Mouse (Mus musculus) midbrain, embryonic 12.5 days (tissue): ENCODE measurements around the gene Tmem38a. TPM values are rescaled to one million over a fixed set of nuclear protein-coding genes. Genes with fewer than 3 reads are reported as not detected.

Experiments used
- ATAC-seq: fragments of 200-750 bp; cut with Nextera tagmentation; 2 replicates; pipeline ENCODE4 v1.8.0; 2017; ENCODE audit warnings: low read depth, moderate TSS enrichment, moderate library complexity; ENCODE audit not compliant: low FRiP score
- H3K27ac ChIP-seq: fragments of 300-500 bp; sonication (generic); replicated peaks from 2 replicates; pipeline ENCODE4 v1.5.1; 2016; ENCODE audit warnings: mild to moderate bottlenecking
- H3K27me3 ChIP-seq: fragments of 300-500 bp; sonication (generic); 2 replicates; pipeline ENCODE4 v1.6.1; 2016; ENCODE audit warnings: mild to moderate bottlenecking
- H3K36me3 ChIP-seq: fragments of 300-500 bp; sonication (generic); 2 replicates; pipeline ENCODE4 v1.6.1; 2016
- H3K4me1 ChIP-seq: fragments of 300-500 bp; sonication (generic); 2 replicates; pipeline ENCODE4 v1.6.1; 2016
- H3K4me2 ChIP-seq: fragments of 300-500 bp; sonication (generic); replicated peaks from 2 replicates; pipeline ENCODE4 v1.6.1; 2016; ENCODE audit warnings: mild to moderate bottlenecking, moderate library complexity
- H3K4me3 ChIP-seq: fragments of 300-500 bp; sonication (generic); 2 replicates; pipeline ENCODE4 v1.5.1; 2016; ENCODE audit warnings: mild to moderate bottlenecking
- H3K9ac ChIP-seq: fragments of 300-500 bp; sonication (generic); replicated peaks from 2 replicates; pipeline ENCODE4 v1.6.1; 2016; ENCODE audit warnings: mild to moderate bottlenecking, moderate library complexity
- H3K9me3 ChIP-seq: fragments of 300-500 bp; sonication (generic); 2 replicates; pipeline ENCODE4 v1.6.1; 2016; ENCODE audit warnings: mild to moderate bottlenecking
- WGBS: fragments of 180-500 bp; shearing (Covaris S2); methylation state at CpG from one replicate; pipeline ENCODE4 v1.1.7; 2016; 5-methylcytosine and 5-hydroxymethylcytosine counted together
- polyA plus RNA-seq: library from polyadenylated mRNA; unstranded; fragments of >200 nt; fragmentation: Nextera tagmentation; extraction: Ambion mirVana; gene quantifications from 2 replicates; pipeline ENCODE4 v1.2.1, GENCODE M21; 2016

Tmem38a gene
- 11.0 and 13.5 TPM in 2 replicates for polyA plus RNA-seq

DNA sequence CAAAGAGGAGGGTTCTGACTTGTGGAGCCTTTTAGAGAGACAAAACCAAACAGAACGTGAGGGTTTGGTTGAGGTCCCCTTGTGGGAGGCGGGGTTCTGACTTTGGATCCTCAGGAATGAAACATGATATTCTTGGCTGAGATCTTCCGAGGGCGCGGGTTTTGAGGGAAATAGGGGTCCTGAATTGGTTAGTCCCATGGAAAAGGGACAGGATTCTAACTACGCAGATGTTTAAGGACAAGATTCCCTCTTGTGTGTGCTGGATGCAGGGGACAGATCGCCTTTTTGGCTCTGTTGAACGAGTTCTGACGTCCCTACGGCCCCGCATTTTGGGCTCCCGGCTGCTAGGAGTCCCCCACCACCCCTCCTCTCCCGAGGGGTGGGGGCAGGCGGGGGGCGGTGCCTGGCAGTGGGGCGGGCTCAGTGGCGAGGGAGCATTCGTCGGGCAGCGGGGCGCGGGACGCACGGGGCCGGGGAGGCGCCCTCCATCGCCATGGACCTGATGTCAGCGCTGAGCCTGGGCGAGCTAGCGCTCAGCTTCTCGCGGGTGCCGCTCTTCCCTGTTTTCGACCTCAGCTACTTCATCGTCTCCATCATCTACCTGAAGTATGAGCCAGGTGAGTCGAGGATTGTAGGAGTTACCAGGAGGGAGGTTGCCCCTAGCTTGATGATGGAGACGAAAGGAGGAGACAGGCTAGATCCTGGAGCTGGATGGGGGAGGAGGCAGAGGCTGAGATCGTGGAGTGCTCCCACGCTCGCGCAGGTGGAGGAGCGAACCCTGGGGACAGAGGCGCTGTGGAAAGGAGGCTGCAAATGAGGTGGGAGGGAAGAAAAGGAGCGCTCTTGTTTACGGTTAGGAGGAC lies at the start of gene Tmem38a:
Gene Tmem38a (plus strand): TSS at position 445 of the 863 bp plus-strand sequence.
- no peaks in the 10 kb centered on the region for H3K9me3 ChIP-seq
- under 1% methylated on average over 45 of the region's 45 CpGs for WGBS
- H3K4me2 ChIP-seq = peak within 1 kb of the TSS; percentile 94
- ATAC-seq = peak; percentile 13
- peaks cover 22% of the 10 kb centered on the region for H3K36me3 ChIP-seq
- H3K9ac ChIP-seq = peak within 1 kb of the TSS; percentile 79
- peaks cover 25% of the 10 kb centered on the region for H3K4me1 ChIP-seq
- H3K27ac ChIP-seq = peak within 1 kb of the TSS; percentile 88
- H3K4me3 ChIP-seq = peak within 1 kb of the TSS; percentile 71
- H3K27me3 ChIP-seq = no peaks in the 10 kb centered on the region

DNA sequence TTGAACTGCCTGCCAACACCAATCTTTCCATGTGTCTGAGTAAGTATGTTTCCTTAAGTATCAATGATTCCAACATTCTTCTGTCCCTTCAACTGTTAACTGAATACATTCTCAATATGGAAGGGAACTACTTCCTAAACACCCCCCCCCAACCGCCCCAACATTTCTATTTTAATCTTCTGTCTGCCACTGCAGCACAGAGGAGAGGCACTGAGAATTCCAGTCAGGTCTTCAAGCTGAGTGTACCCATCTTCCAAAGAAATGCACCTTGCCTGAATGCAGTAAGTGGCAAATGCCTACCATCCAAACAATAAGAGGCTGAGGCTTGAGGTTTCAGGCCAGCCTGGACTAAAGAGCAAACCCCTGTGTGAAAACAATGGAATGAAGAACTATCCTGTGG lies 39.8 kb upstream of the Tmem38a start:
- Histone ChIP-seq H3K36me3 (0 out of 2 replicates have a peak, but pooled peaks cover under 1% of the 10 kb centered on the region), H3K4me1 (no peaks in the 10 kb centered on the region), H3K4me3 (no peak overlapping the region), H3K4me2 (no peak overlapping the region), H3K9me3 (no peaks in the 10 kb centered on the region), H3K9ac (no peak overlapping the region), H3K27me3 (no peaks in the 10 kb centered on the region), H3K27ac (no peak overlapping the region)
- ATAC-seq = no peak
- WGBS = 100% methylated on average over 1 of the region's 1 CpGs

GRCm38 (mm10) chr8:72534888-72535287 lies 37.0 kb upstream of the Tmem38a start:
- no peak overlapping the region for H3K4me2 ChIP-seq
- no peak overlapping the region for H3K9ac ChIP-seq
- no peak overlapping the region for H3K4me3 ChIP-seq
- H3K4me1 ChIP-seq = no peaks in the 10 kb centered on the region
- 93% methylated on average over 3 of the region's 3 CpGs for WGBS
- no peak for ATAC-seq
- no peaks in the 10 kb centered on the region for H3K9me3 ChIP-seq
- no peaks in the 10 kb centered on the region for H3K27me3 ChIP-seq
- no peak overlapping the region for H3K27ac ChIP-seq
- H3K36me3 ChIP-seq = no peaks in the 10 kb centered on the region

- H3K36me3 ChIP-seq = peaks cover 9% of the 10 kb centered on the region; the same call in 1 of the 2 replicates
- no peaks in the 10 kb centered on the region for H3K27me3 ChIP-seq
- no peak overlapping the region for H3K4me2 ChIP-seq
- no peaks in the 10 kb centered on the region for H3K4me1 ChIP-seq
- no peak overlapping the region for H3K27ac ChIP-seq
- ATAC-seq = no peak
- H3K9me3 ChIP-seq = no peaks in the 10 kb centered on the region
- H3K4me3 ChIP-seq = no peak overlapping the region
- H3K9ac ChIP-seq = no peak overlapping the region
Measured at GRCm38 (mm10) chr8:72539234-72539633, 32.6 kb upstream of the Tmem38a start.

DNA sequence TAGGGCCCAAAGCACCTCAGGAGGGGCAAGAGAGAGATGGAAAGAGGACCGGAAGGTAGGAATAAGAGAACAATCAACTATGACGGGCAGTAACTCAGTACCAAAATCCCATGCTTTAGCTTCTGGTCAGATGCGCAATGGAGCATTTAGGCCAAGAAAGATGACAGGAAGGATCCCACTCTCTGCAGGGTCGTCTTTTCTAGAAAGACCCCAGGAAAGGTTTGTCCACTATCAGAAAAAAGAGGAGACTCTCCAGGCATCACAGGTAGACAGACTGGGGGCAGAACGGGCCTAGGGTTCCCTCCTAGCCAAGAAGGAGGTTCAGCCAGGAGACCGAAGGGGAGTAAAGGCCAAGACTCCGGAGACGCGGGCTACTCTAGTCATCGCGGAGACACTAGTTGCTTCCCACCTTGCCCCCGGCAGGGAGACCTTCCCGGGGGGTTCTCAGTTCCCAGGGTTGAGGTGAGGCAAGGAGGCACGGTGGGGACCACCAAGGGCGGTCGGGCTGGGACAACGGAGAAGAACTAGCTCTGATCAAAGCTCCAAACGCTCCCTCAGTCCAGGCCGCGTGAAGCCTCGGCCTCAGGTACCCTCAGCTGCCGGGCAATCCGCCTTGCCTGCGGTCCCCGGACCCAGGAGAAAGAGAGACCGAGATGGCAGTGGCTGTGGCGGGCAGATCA lies 24.6 kb upstream of the Tmem38a start:
- Histone ChIP-seq H3K4me1 (peaks cover 31% of the 10 kb centered on the region), H3K27ac (peak overlapping the region; percentile 85), H3K4me2 (peak overlapping the region; percentile 99), H3K9me3 (no peaks in the 10 kb centered on the region), H3K9ac (peak overlapping the region; percentile 97), H3K27me3 (no peaks in the 10 kb centered on the region), H3K36me3 (peaks cover 13% of the 10 kb centered on the region; the same call in 1 of the 2 replicates), H3K4me3 (peak overlapping the region; percentile 84)
- 3% methylated on average over 27 of the region's 27 CpGs for WGBS
- ATAC-seq = 0 out of 2 replicates have a peak, but pooled peaks have one; percentile 1

DNA sequence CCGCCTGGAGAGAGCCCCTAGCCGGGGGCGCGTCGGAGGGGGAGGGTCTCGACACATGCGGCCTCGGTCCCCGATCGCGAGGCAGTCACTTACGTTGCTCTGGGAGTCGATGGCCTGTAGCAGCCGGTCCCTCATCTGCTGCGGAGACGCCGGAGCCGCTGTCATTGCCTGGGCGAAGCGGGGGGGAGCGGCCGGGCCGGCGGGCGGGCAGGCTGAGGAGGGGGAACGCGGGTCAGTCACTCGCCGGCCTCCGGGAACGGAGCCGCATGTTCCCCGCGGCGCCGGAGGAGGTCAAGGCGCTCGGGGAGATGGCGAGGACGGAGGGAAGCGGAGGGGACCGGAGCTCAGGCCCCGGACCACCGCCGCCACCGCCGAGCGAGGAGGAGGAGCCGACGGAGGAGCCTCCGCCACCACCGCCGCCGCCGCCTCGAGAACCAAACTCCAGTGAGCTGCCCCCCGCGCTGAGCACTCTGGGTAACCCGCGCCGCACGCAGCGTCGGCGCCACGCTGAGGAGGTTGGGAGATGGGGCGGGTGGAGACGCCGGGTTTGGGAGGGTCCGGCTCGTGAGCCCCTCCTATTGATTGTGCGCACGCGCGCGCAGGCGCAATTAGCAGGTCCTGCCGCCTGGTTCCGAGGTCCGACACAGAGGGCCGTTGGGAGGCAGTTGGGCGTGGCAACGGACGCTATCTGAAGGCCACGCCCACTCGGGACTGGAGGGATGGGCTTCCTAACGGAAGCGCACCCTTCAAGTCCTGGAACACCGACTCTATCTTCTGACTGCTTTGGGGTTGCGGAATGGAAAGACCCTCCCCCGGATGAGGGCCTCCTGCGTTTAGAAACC lies 23.8 kb upstream of the Tmem38a start, which contains the start of gene Med26:
Gene Med26 (minus strand): TSS at position 469 of the 842 bp plus-strand sequence.
- Histone ChIP-seq H3K4me2 (peak within 1 kb of the TSS; percentile 99), H3K36me3 (peaks cover 13% of the 10 kb centered on the region; the same call in 1 of the 2 replicates), H3K27me3 (no peaks in the 10 kb centered on the region), H3K27ac (peak within 1 kb of the TSS; percentile 85), H3K4me3 (peak within 1 kb of the TSS; percentile 84), H3K9ac (peak within 1 kb of the TSS; percentile 97), H3K4me1 (peaks cover 31% of the 10 kb centered on the region), H3K9me3 (no peaks in the 10 kb centered on the region)
- under 1% methylated on average over 78 of the region's 92 CpGs for WGBS
- ATAC-seq = peak; percentile 95

GRCm38 (mm10) chr8:72548644-72549313 lies 23.1 kb upstream of the Tmem38a start:
- Histone ChIP-seq H3K4me3 (peak overlapping the region; percentile 84), H3K9ac (peak overlapping the region; percentile 78), H3K9me3 (no peaks in the 10 kb centered on the region), H3K36me3 (peaks cover 8% of the 10 kb centered on the region; the same call in 1 of the 2 replicates), H3K27me3 (no peaks in the 10 kb centered on the region), H3K4me1 (peaks cover 31% of the 10 kb centered on the region), H3K27ac (peak overlapping the region; percentile 81), H3K4me2 (peak overlapping the region; percentile 99)
- ATAC-seq = peak; percentile 82
- WGBS = under 1% methylated on average over 45 of the region's 45 CpGs

- ATAC-seq = no peak
- peak overlapping the region; percentile 99 for H3K4me2 ChIP-seq
- 0 out of 2 replicates have a peak, but pooled peaks cover 2% of the 10 kb centered on the region for H3K36me3 ChIP-seq
- H3K4me1 ChIP-seq = peaks cover 31% of the 10 kb centered on the region
- peak overlapping the region; percentile 78 for H3K9ac ChIP-seq
- no peaks in the 10 kb centered on the region for H3K27me3 ChIP-seq
- H3K9me3 ChIP-seq = no peaks in the 10 kb centered on the region
- peak overlapping the region; percentile 84 for H3K4me3 ChIP-seq
- WGBS = 29% methylated on average over 5 of the region's 5 CpGs
- no peak overlapping the region for H3K27ac ChIP-seq
Measured at GRCm38 (mm10) chr8:72549314-72549892, 22.5 kb upstream of the Tmem38a start.

DNA sequence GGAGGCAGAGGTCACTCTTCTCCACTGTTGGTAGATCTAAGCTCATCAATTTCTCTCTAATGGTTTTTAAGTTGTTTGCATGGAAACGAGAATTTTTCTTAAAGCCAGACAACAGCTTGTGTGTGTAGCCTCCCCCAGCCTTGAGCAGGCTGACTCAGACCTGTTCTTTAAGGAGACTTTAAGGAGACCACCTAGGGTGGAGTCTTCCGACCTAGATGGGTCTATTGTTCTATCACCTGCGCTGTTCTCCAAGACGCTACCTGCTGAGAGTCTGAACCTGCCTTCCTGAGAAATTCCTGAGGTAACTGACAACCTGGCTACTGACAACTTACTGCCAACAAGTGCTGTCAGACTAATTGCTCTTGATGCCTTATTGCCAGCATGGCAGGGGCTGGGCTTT lies 16.1 kb upstream of the Tmem38a start:
- H3K27ac ChIP-seq = no peak overlapping the region
- ATAC-seq = no peak
- peaks cover 23% of the 10 kb centered on the region for H3K36me3 ChIP-seq
- 51% methylated on average over 4 of the region's 4 CpGs for WGBS
- no peaks in the 10 kb centered on the region for H3K9me3 ChIP-seq
- H3K4me2 ChIP-seq = no peak overlapping the region
- no peaks in the 10 kb centered on the region for H3K4me1 ChIP-seq
- no peak overlapping the region for H3K9ac ChIP-seq
- no peaks in the 10 kb centered on the region for H3K27me3 ChIP-seq
- no peak overlapping the region for H3K4me3 ChIP-seq

GRCm38 (mm10) chr8:72561111-72561689 lies 10.7 kb upstream of the Tmem38a start:
- 91% methylated on average over 1 of the region's 1 CpGs for WGBS
- H3K27me3 ChIP-seq = no peaks in the 10 kb centered on the region
- H3K4me1 ChIP-seq = no peaks in the 10 kb centered on the region
- no peak overlapping the region for H3K27ac ChIP-seq
- no peak for ATAC-seq
- peaks cover 55% of the 10 kb centered on the region for H3K36me3 ChIP-seq
- no peaks in the 10 kb centered on the region for H3K9me3 ChIP-seq
- no peak overlapping the region for H3K9ac ChIP-seq
- no peak overlapping the region for H3K4me2 ChIP-seq
- H3K4me3 ChIP-seq = no peak overlapping the region
